Mouse (Mus musculus) lung, adult 2 months (tissue): ENCODE results near the gene Rtp4.

Source experiments
- CTCF ChIP-seq: fragments of 200-500 bp; IDR thresholded peaks from 2 replicates; pipeline ENCODE4 v1.5.1; 2011; ENCODE audit warnings: mild to moderate bottlenecking, low read length, control low read depth; ENCODE audit not compliant: insufficient read depth
- POLR2A ChIP-seq: fragments of 200-500 bp; IDR thresholded peaks from 2 replicates; pipeline ENCODE4 v1.6.1; 2011; ENCODE audit warnings: low read depth, mild to moderate bottlenecking, control low read depth, low read length, borderline replicate concordance; ENCODE audit errors: extremely low read depth

DNA sequence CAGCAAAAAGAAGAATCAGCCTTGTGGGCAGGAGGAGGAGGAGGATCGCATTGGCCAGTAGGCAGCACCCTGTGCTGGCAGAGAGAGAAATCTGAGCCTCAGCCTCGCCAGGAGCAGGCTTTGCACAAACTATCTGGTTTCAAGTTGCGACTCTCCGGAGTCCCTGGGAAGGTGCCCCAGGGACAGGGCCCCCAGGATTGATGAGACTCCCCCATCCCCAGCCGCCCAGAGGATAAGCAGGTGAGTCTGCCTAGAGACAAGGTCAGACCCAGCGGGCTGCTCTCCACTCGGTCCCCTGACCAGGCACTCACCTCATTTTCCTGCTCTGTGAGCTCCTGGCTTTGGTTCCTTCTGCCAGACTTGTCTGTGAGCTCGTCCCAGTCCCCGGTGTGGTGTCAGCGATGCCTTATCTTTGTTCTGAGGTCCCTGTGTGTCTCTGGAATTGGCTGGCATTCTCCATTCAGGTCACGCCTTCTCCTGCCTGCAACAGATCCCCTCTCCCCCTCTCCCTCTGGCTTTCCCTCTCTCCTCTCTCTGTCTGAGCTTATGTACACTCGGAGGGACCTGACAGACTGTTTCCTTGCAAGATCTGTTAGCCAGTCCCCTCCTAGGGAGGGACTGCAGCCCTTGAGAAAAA lies at the start of gene Rtp4, which contains the start of gene Masp1:
- TF ChIP-seq CTCF = no peak
- no peak for TF ChIP-seq POLR2A
